Mouse (Mus musculus) limb, embryonic 15.5 days (tissue): ENCODE measurements around the gene Gm45785. TPM values are rescaled to one million over a fixed set of nuclear protein-coding genes. Genes with fewer than 3 reads are reported as not detected.

Source experiments
- polyA plus RNA-seq: library from polyadenylated mRNA; unstranded; fragments of >200 nt; fragmentation: Nextera tagmentation; extraction: Ambion mirVana; gene quantifications from 2 replicates; pipeline ENCODE4 v1.2.1, GENCODE M21; 2015

Gm45785 gene
- polyA plus RNA-seq, 1 experiment from 2014 or later: not detected

Other genes starting within 250 kb of the Gm45785 start
- not detected in 2 replicates for gene Olfr61, start 227.4 kb downstream of the Gm45785 start, polyA plus RNA-seq
- gene Olfr53, start 209.9 kb downstream of the Gm45785 start, polyA plus RNA-seq: not detected in 2 replicates
- 0.03 TPM in 1 of 2 replicates, not detected in the other for gene Olfr539, start 196.4 kb downstream of the Gm45785 start, polyA plus RNA-seq
- not detected in 2 replicates for gene Olfr45, start 174.4 kb downstream of the Gm45785 start, polyA plus RNA-seq
- not detected in 2 replicates for gene Olfr541, start 159.1 kb downstream of the Gm45785 start, polyA plus RNA-seq
- gene Cyp2e1, start 92.6 kb downstream of the Gm45785 start, polyA plus RNA-seq: not detected in 2 replicates
- 0.11 and 0.13 TPM in 2 replicates for gene Syce1, start 68.5 kb downstream of the Gm45785 start, polyA plus RNA-seq
- gene Zfp941, start 34.2 kb downstream of the Gm45785 start, polyA plus RNA-seq: 0.67 and 1.00 TPM in 2 replicates
- gene Urah, start 21.3 kb downstream of the Gm45785 start, polyA plus RNA-seq: 38.4 and 59.3 TPM in 2 replicates
- not detected in 2 replicates for gene Scgb1c1, start 10.8 kb downstream of the Gm45785 start, polyA plus RNA-seq
- gene Odf3, start 8.5 kb downstream of the Gm45785 start, polyA plus RNA-seq: not detected in 2 replicates
- 85.7 and 90.6 TPM in 2 replicates for gene Ric8a, start 626 bp upstream of the Gm45785 start, polyA plus RNA-seq
- 70.7 and 71.6 TPM in 2 replicates for gene Bet1l, start 1.2 kb upstream of the Gm45785 start, polyA plus RNA-seq
- 201 and 214 TPM in 2 replicates for gene Psmd13, start 25.6 kb upstream of the Gm45785 start, polyA plus RNA-seq
- gene Sirt3, start 26.0 kb upstream of the Gm45785 start, polyA plus RNA-seq: 22.7 and 25.6 TPM in 2 replicates
- 19.6 and 58.3 TPM in 2 replicates for gene Cox8b, start 44.1 kb upstream of the Gm45785 start, polyA plus RNA-seq
- 0.28 and 0.45 TPM in 2 replicates for gene Nlrp6, start 64.6 kb upstream of the Gm45785 start, polyA plus RNA-seq
- gene Pgghg, start 85.1 kb upstream of the Gm45785 start, polyA plus RNA-seq: 23.1 and 24.9 TPM in 2 replicates
- 46.1 and 62.9 TPM in 2 replicates for gene Ifitm5, start 94.0 kb upstream of the Gm45785 start, polyA plus RNA-seq
- gene Gm45717, start 99.6 kb upstream of the Gm45785 start, polyA plus RNA-seq: 0.47 TPM in 1 of 2 replicates, not detected in the other
- gene Ifitm2, start 99.7 kb upstream of the Gm45785 start, polyA plus RNA-seq: 1,488 and 1,547 TPM in 2 replicates
- gene Ifitm1, start 110.9 kb upstream of the Gm45785 start, polyA plus RNA-seq: 71.7 and 74.6 TPM in 2 replicates
- 217 and 218 TPM in 2 replicates for gene Ifitm3, start 154.4 kb upstream of the Gm45785 start, polyA plus RNA-seq
- gene Ifitm6, start 161.6 kb upstream of the Gm45785 start, polyA plus RNA-seq: 1.0 and 1.3 TPM in 2 replicates
- not detected in 2 replicates for gene Gm17387, start 172.8 kb upstream of the Gm45785 start, polyA plus RNA-seq
- 9.9 and 12.1 TPM in 2 replicates for gene B4galnt4, start 204.8 kb upstream of the Gm45785 start, polyA plus RNA-seq
- gene Pkp3, start 221.9 kb upstream of the Gm45785 start, polyA plus RNA-seq: 150 and 151 TPM in 2 replicates
- 3.3 and 3.8 TPM in 2 replicates for gene Sigirr, start 244.2 kb upstream of the Gm45785 start, polyA plus RNA-seq